Mouse (Mus musculus): ENCODE results near the gene Gm11037. TPM values are rescaled to one million over a fixed set of nuclear protein-coding genes. Genes with fewer than 3 reads are reported as not detected.

The Gm11037 gene
- polyA plus RNA-seq, 1 experiment: not detected

- TF ChIP-seq CTCF (IDR thresholded peaks at IDR 0.05; ENCODE audit: low read depth, low read length) (no peak), EP300 (IDR thresholded peaks at IDR 0.05; ENCODE audit: insufficient read depth, low read depth, low read length) (no peak), POLR2A (IDR thresholded peaks at IDR 0.05; ENCODE audit: insufficient read depth, low read length) (no peak)
- Histone ChIP-seq H3K9me3 (replicated peaks; ENCODE audit: control insufficient read depth, insufficient read depth, low read length, poor library complexity, severe bottlenecking) (no peaks in the 10 kb centered on the region), H3K36me3 (ENCODE audit: control insufficient read depth, insufficient read depth, low read length, poor library complexity, severe bottlenecking) (no peaks in the 10 kb centered on the region), H3K27me3 (ENCODE audit: control insufficient read depth, insufficient read depth, low read length, poor library complexity, severe bottlenecking) (no peaks in the 10 kb centered on the region; the same call in 1 of the 2 replicates), H3K4me1 (ENCODE audit: control insufficient read depth, insufficient read depth, low read length) (peaks cover 2% of the 10 kb centered on the region), H3K27ac (ENCODE audit: insufficient read depth, low read length) (no peak within 1 kb of the TSS), H3K4me3 (ENCODE audit: low read depth, low read length) (peak within 1 kb of the TSS; percentile 20), H3K9ac (ENCODE audit: low read depth, poor library complexity, severe bottlenecking) (peak within 1 kb of the TSS; percentile 10; the same call in 1 of the 2 replicates)
Observed at GRCm38 (mm10) chr2:131127161-131127730, 6.1 kb upstream of the Gm11037 start, which contains the start of gene Hspa12b. Gene Hspa12b (plus strand): TSS chr2:131127280.

GRCm38 (mm10) chr2:131128211-131128610 is 5.1 kb upstream of the Gm11037 start:
- Histone ChIP-seq H3K27ac (ENCODE audit: insufficient read depth, low read length) (no peak overlapping the region), H3K9me3 (replicated peaks; ENCODE audit: control insufficient read depth, insufficient read depth, low read length, poor library complexity, severe bottlenecking) (no peaks in the 10 kb centered on the region), H3K27me3 (ENCODE audit: control insufficient read depth, insufficient read depth, low read length, poor library complexity, severe bottlenecking) (no peaks in the 10 kb centered on the region; the same call in 1 of the 2 replicates), H3K4me1 (ENCODE audit: control insufficient read depth, insufficient read depth, low read length) (peaks cover 2% of the 10 kb centered on the region), H3K9ac (ENCODE audit: low read depth, poor library complexity, severe bottlenecking) (no peak overlapping the region), H3K4me3 (ENCODE audit: low read depth, low read length) (no peak overlapping the region), H3K36me3 (ENCODE audit: control insufficient read depth, insufficient read depth, low read length, poor library complexity, severe bottlenecking) (no peaks in the 10 kb centered on the region)
- TF ChIP-seq CTCF (IDR thresholded peaks at IDR 0.05; ENCODE audit: low read depth, low read length): no peak
- no peak for TF ChIP-seq POLR2A (IDR thresholded peaks at IDR 0.05; ENCODE audit: insufficient read depth, low read length)

GRCm38 (mm10) chr2:131128636-131129157 is 4.6 kb upstream of the Gm11037 start:
- no peaks in the 10 kb centered on the region; the same call in 1 of the 2 replicates for H3K27me3 ChIP-seq (ENCODE audit: control insufficient read depth, insufficient read depth, low read length, poor library complexity, severe bottlenecking)
- TF ChIP-seq EP300 (IDR thresholded peaks at IDR 0.05; ENCODE audit: insufficient read depth, low read depth, low read length) (no peak), POLR2A (IDR thresholded peaks at IDR 0.05; ENCODE audit: insufficient read depth, low read length) (no peak), CTCF (IDR thresholded peaks at IDR 0.05; ENCODE audit: low read depth, low read length) (no peak)
- H3K27ac ChIP-seq (ENCODE audit: insufficient read depth, low read length): no peak overlapping the region
- H3K9ac ChIP-seq (ENCODE audit: low read depth, poor library complexity, severe bottlenecking): no peak overlapping the region
- H3K4me1 ChIP-seq (ENCODE audit: control insufficient read depth, insufficient read depth, low read length): peaks cover 2% of the 10 kb centered on the region
- no peak overlapping the region for H3K4me3 ChIP-seq (ENCODE audit: low read depth, low read length)
- H3K36me3 ChIP-seq (ENCODE audit: control insufficient read depth, insufficient read depth, low read length, poor library complexity, severe bottlenecking): no peaks in the 10 kb centered on the region
- no peaks in the 10 kb centered on the region for H3K9me3 ChIP-seq (replicated peaks; ENCODE audit: control insufficient read depth, insufficient read depth, low read length, poor library complexity, severe bottlenecking)

GRCm38 (mm10) chr2:131129836-131130235 is 3.5 kb upstream of the Gm11037 start:
- Histone ChIP-seq H3K27ac (ENCODE audit: insufficient read depth, low read length) (no peak overlapping the region), H3K9me3 (replicated peaks; ENCODE audit: control insufficient read depth, insufficient read depth, low read length, poor library complexity, severe bottlenecking) (no peaks in the 10 kb centered on the region), H3K9ac (ENCODE audit: low read depth, poor library complexity, severe bottlenecking) (no peak overlapping the region), H3K36me3 (ENCODE audit: control insufficient read depth, insufficient read depth, low read length, poor library complexity, severe bottlenecking) (no peaks in the 10 kb centered on the region), H3K27me3 (ENCODE audit: control insufficient read depth, insufficient read depth, low read length, poor library complexity, severe bottlenecking) (no peaks in the 10 kb centered on the region; the same call in 1 of the 2 replicates), H3K4me3 (ENCODE audit: low read depth, low read length) (no peak overlapping the region), H3K4me1 (ENCODE audit: control insufficient read depth, insufficient read depth, low read length) (peaks cover 2% of the 10 kb centered on the region)
- TF ChIP-seq POLR2A (IDR thresholded peaks at IDR 0.05; ENCODE audit: insufficient read depth, low read length) (no peak), CTCF (IDR thresholded peaks at IDR 0.05; ENCODE audit: low read depth, low read length) (no peak), EP300 (IDR thresholded peaks at IDR 0.05; ENCODE audit: insufficient read depth, low read depth, low read length) (no peak)

GRCm38 (mm10) chr2:131130849-131131248 is 2.4 kb upstream of the Gm11037 start:
- Histone ChIP-seq H3K4me1 (ENCODE audit: control insufficient read depth, insufficient read depth, low read length) (peaks cover 2% of the 10 kb centered on the region), H3K9me3 (replicated peaks; ENCODE audit: control insufficient read depth, insufficient read depth, low read length, poor library complexity, severe bottlenecking) (no peaks in the 10 kb centered on the region), H3K36me3 (ENCODE audit: control insufficient read depth, insufficient read depth, low read length, poor library complexity, severe bottlenecking) (no peaks in the 10 kb centered on the region), H3K9ac (ENCODE audit: low read depth, poor library complexity, severe bottlenecking) (no peak overlapping the region), H3K27ac (ENCODE audit: insufficient read depth, low read length) (no peak overlapping the region), H3K4me3 (ENCODE audit: low read depth, low read length) (no peak overlapping the region), H3K27me3 (ENCODE audit: control insufficient read depth, insufficient read depth, low read length, poor library complexity, severe bottlenecking) (no peaks in the 10 kb centered on the region; the same call in 1 of the 2 replicates)
- no peak for TF ChIP-seq POLR2A (IDR thresholded peaks at IDR 0.05; ENCODE audit: insufficient read depth, low read length)
- no peak for TF ChIP-seq CTCF (IDR thresholded peaks at IDR 0.05; ENCODE audit: low read depth, low read length)
- TF ChIP-seq EP300 (IDR thresholded peaks at IDR 0.05; ENCODE audit: insufficient read depth, low read depth, low read length): no peak
